Mouse (Mus musculus) limb, embryonic 12.5 days (tissue): ENCODE results near the gene Tmc5. TPM values are rescaled to one million over a fixed set of nuclear protein-coding genes. Genes with fewer than 3 reads are reported as not detected.
A peak's percentile ranks its signal among the peaks of the same experiment; 100 is the strongest.

Source experiments
- ATAC-seq: fragments of 200-750 bp; cut with Nextera tagmentation; 2 replicates; pipeline ENCODE4 v1.8.0; 2017; ENCODE audit warnings: low read depth, moderate TSS enrichment; ENCODE audit not compliant: insufficient number of reproducible peaks, insufficient read depth, low FRiP score, low TSS enrichment
- H3K27ac ChIP-seq: fragments of 300-500 bp; sonication (generic); 2 replicates; pipeline ENCODE4 v1.5.1; 2016; ENCODE audit warnings: mild to moderate bottlenecking, moderate library complexity
- H3K27me3 ChIP-seq: fragments of 300-500 bp; sonication (generic); 2 replicates; pipeline ENCODE4 v1.6.1; 2016; ENCODE audit warnings: mild to moderate bottlenecking, moderate library complexity
- H3K36me3 ChIP-seq: fragments of 300-500 bp; sonication (generic); 2 replicates; pipeline ENCODE4 v1.6.1; 2016; ENCODE audit warnings: mild to moderate bottlenecking, moderate library complexity
- H3K4me1 ChIP-seq: fragments of 300-500 bp; sonication (generic); replicated peaks from 2 replicates; pipeline ENCODE4 v1.6.1; 2016
- H3K4me2 ChIP-seq: fragments of 300-500 bp; sonication (generic); 2 replicates; pipeline ENCODE4 v1.6.1; 2016; ENCODE audit warnings: mild to moderate bottlenecking, moderate library complexity
- H3K4me3 ChIP-seq: fragments of 300-500 bp; sonication (generic); replicated peaks from 2 replicates; pipeline ENCODE4 v1.5.1; 2016; ENCODE audit warnings: mild to moderate bottlenecking
- H3K9ac ChIP-seq: fragments of 300-500 bp; sonication (generic); replicated peaks from 2 replicates; pipeline ENCODE4 v1.6.1; 2016; ENCODE audit warnings: mild to moderate bottlenecking, moderate library complexity
- H3K9me3 ChIP-seq: fragments of 300-500 bp; sonication (generic); 2 replicates; pipeline ENCODE4 v1.6.1; 2016; ENCODE audit warnings: mild to moderate bottlenecking, moderate library complexity
- WGBS: fragments of 180-500 bp; shearing (Covaris S2); methylation state at CpG from one replicate; pipeline ENCODE4 v1.1.7; 2016; 5-methylcytosine and 5-hydroxymethylcytosine counted together
- polyA plus RNA-seq: library from polyadenylated mRNA; unstranded; fragments of >200 nt; fragmentation: Nextera tagmentation; extraction: Ambion mirVana; gene quantifications from 2 replicates; pipeline ENCODE4 v1.2.1, GENCODE M21; 2016

Tmc5 gene
- polyA plus RNA-seq, 1 experiment from 2014 or later, result not detected

- H3K9me3 ChIP-seq, result no peaks in the 10 kb centered on the region
- H3K27ac ChIP-seq, result no peak within 1 kb of the TSS
- WGBS, result under 1% methylated on average over 48 of the region's 48 CpGs
- peak; percentile 95 for ATAC-seq
- H3K9ac ChIP-seq, result peak within 1 kb of the TSS; percentile 72
- H3K36me3 ChIP-seq, result peaks cover 11% of the 10 kb centered on the region; the same call in 1 of the 2 replicates
- peaks cover 10% of the 10 kb centered on the region for H3K4me1 ChIP-seq
- peak within 1 kb of the TSS; percentile 53 for H3K4me2 ChIP-seq
- H3K4me3 ChIP-seq, result peak within 1 kb of the TSS; percentile 67
- no peaks in the 10 kb centered on the region for H3K27me3 ChIP-seq
Observed at GRCm38 (mm10) chr7:118712228-118713173, 115.4 kb downstream of the Tmc5 start, which contains the start of gene Ccp110. Gene Ccp110, plus strand, starts transcription at chr7:118712552.

- Histone ChIP-seq H3K27me3 (no peaks in the 10 kb centered on the region), H3K4me3 (no peak overlapping the region), H3K9me3 (no peaks in the 10 kb centered on the region), H3K9ac (no peak overlapping the region), H3K4me2 (no peak overlapping the region), H3K4me1 (peaks cover 10% of the 10 kb centered on the region), H3K36me3 (peaks cover 21% of the 10 kb centered on the region), H3K27ac (no peak overlapping the region)
- ATAC-seq, result no peak
- 91% methylated on average over 1 of the region's 1 CpGs for WGBS
Observed at GRCm38 (mm10) chr7:118714873-118715272, 117.8 kb downstream of the Tmc5 start.

GRCm38 (mm10) chr7:118718066-118718465 lies 121.0 kb downstream of the Tmc5 start:
- H3K9me3 ChIP-seq, result no peaks in the 10 kb centered on the region
- no peaks in the 10 kb centered on the region for H3K27me3 ChIP-seq
- H3K4me2 ChIP-seq, result no peak overlapping the region
- peaks cover 8% of the 10 kb centered on the region for H3K4me1 ChIP-seq
- no peak overlapping the region for H3K4me3 ChIP-seq
- H3K27ac ChIP-seq, result no peak overlapping the region
- peaks cover 40% of the 10 kb centered on the region for H3K36me3 ChIP-seq
- ATAC-seq, result no peak
- WGBS, result 91% methylated on average over 4 of the region's 4 CpGs
- no peak overlapping the region for H3K9ac ChIP-seq

GRCm38 (mm10) chr7:118723927-118724326 lies 126.8 kb downstream of the Tmc5 start:
- WGBS, result 89% methylated on average over 9 of the region's 9 CpGs
- no peak overlapping the region for H3K4me3 ChIP-seq
- no peak overlapping the region for H3K4me2 ChIP-seq
- H3K27me3 ChIP-seq, result no peaks in the 10 kb centered on the region
- H3K9me3 ChIP-seq, result no peaks in the 10 kb centered on the region
- H3K9ac ChIP-seq, result no peak overlapping the region
- H3K4me1 ChIP-seq, result no peaks in the 10 kb centered on the region
- ATAC-seq, result no peak
- H3K36me3 ChIP-seq, result peaks cover 68% of the 10 kb centered on the region
- no peak overlapping the region for H3K27ac ChIP-seq

Other genes starting within 250 kb of the Tmc5 start
- gene Syt17, start 149.1 kb upstream of the Tmc5 start, polyA plus RNA-seq, result 1.7 TPM in 2 replicates
- gene Itpripl2, start 105.3 kb upstream of the Tmc5 start, polyA plus RNA-seq, result 4.6 and 5.0 TPM in 2 replicates
- gene Coq7, start 63.9 kb upstream of the Tmc5 start, polyA plus RNA-seq, result 86.6 and 95.2 TPM in 2 replicates
- gene Tmc7, start 12.6 kb upstream of the Tmc5 start, polyA plus RNA-seq, result 4.0 and 4.8 TPM in 2 replicates
- gene Gde1, start 108.5 kb downstream of the Tmc5 start, polyA plus RNA-seq, result 67.7 and 72.7 TPM in 2 replicates
- 31.8 and 33.2 TPM in 2 replicates for gene Ccp110, start 115.3 kb downstream of the Tmc5 start, polyA plus RNA-seq
- gene Vps35l, start 142.9 kb downstream of the Tmc5 start, polyA plus RNA-seq, result 69.8 and 73.7 TPM in 2 replicates